Mouse (Mus musculus): ENCODE measurements at regions not wholly inside any gene's neighbourhood (a gene's known extent, or its start where the extent isn't known, plus 50 kb on each side); places are given as distances from the start of the nearest gene placed in this dataset.
A peak's percentile ranks its signal among the peaks of the same experiment; 100 is the strongest.

DNA sequence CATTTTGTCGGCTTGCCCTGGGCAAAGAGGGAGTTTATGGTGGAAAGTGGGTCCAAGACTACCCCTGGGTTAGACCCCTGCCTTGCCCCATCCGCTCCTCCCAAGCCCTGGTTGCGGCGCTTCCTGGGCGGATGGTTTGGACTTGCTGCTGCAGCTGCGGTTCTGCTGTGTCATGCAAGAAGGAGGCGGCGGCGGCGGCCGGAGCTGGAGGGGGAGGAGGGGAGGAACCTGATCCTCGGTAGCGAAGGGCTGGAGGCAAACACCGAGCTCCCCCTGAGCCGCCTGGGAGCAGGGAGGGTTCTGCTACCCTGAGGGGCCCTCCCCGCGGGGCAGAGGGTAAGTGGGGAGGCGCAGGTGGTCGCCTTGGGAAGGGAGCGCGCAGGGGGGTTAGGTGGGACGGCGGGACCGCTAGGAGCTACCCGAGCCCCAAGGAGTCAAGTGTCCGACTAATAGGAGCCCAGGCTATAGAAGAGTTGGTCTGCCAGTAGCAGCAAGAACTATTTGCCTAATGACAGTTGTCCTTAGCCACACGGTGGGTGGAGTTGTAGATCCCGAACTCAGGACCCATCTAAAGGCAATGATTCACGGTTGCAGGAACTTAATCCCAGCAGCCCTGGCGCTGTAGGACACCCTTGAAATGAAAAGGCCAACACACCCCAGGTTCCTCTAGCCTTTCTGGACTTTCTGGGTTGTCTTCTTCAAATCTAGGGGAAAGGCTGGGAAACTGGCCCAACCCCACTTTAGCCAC is 178.2 kb upstream of the Mkln1 start:
- DNase-seq: peak; percentile 57 to 59

- DNase-seq: no peak
Observed at GRCm38 (mm10) chr6:31221490-31221889, 177.0 kb upstream of the Mkln1 start.

DNA sequence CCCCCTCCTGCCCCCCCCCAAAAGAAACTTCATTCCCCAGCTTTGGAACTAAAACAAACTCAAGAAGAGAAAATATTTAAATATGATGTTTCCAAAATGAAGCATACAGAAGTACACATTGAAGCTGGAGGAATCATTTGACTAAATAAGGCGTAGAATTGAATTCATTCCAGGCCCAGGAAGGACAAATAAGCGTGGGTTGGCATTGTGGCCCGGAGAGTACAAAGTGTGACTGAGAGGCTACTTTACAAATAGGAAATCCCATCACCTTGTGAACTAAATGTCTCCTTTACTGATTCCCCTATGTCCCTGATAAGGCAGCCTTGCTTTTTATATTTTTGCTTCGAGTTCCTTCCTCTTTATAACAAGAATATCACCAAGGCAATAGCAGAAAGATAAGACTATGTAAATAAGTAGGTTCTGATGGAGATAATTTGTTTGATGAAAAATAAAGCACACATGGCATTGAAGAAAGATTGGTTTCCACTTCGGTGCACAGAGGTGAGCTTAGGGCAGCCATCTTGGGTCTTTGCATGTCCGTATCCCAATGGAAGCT is 176.4 kb upstream of the Mkln1 start:
- DNase-seq: no peak

GRCm38 (mm10) chr6:31227406-31227805 is 171.1 kb upstream of the Mkln1 start:
- DNase-seq: no peak

- DNase-seq: no peak
Observed at GRCm38 (mm10) chr6:31228061-31228460, 170.5 kb upstream of the Mkln1 start.

GRCm38 (mm10) chr6:31231821-31232220 is 166.7 kb upstream of the Mkln1 start:
- DNase-seq: no peak

DNA sequence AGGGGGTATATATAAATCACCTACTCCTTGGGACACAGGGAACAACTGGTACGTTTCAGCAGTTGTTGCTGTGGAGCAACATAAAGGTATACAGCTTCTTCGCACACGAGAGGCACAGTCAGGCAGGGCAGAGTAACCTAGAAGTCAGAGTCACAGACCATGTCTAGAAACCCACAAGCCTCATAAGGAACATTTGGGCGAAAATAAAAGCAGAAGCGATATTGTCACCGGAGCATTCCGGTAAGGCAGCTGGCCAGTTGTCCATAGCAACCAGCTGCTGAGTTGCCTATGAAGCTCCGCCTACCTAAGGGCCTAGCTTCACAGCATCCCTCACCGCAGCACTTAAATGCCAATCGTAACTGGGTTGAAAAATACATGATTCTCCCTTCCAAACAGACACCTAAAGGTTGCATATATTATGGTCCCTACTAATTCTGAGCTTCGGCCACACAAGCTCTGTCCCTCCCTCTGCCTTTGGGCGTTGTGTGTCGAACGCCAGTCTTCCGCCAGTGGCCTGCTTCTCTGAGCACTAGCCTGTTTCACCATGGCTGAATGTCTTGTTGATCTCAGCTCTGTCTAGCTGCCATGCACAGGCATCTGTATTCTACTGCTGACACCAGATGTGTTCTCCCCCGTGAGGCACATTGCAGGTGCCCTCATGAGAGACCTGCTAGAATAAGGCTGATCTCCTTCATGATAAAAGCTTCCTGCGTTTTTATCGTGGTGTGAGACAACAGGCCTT is 165.1 kb upstream of the Mkln1 start:
- peak in 1 of 2 experiments; percentile 28 for DNase-seq

GRCm38 (mm10) chr6:31240051-31240450 is 158.5 kb upstream of the Mkln1 start:
- peak; percentile 3 to 22 for DNase-seq

GRCm38 (mm10) chr6:31250526-31250925 is 148.0 kb upstream of the Mkln1 start:
- no peak for DNase-seq

- no peak for DNase-seq
Observed at GRCm38 (mm10) chr6:31253251-31253935, 145.1 kb upstream of the Mkln1 start.

DNA sequence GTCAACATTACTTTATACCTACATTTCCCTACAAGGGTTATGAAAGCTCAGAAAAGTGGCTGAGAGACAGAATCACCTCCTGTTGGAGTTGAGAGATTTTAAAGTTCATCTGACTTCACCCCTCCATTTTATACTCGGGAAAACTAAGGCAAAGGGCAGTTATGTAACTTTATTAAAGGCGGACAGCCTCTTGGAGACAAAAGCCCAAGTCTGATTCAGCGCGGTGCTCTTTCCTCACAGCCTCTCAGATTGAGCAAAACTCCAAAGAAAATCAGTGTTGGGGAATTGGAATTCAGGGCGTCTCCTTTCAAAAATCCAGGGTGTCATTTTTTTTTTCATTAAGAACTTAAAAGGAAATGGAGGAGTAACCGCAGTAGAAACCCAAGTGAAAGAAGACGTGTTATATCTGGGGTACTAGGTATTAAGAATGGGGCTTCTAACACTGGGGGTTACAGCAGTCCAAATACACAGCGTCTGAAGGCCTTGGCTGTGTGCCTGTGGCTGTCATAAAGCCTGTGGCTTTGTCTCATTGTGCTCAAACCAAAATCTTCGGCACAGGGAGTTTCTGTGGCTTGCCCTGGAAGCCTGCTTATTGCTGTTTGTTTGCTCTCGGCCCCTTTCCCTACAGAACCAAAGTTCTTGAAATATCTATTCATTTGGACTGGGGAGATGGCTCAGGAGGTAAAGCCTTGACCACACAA is 137.7 kb upstream of the Mkln1 start:
- DNase-seq: no peak

- DNase-seq: no peak
Observed at GRCm38 (mm10) chr6:31261797-31262540, 136.6 kb upstream of the Mkln1 start.

DNA sequence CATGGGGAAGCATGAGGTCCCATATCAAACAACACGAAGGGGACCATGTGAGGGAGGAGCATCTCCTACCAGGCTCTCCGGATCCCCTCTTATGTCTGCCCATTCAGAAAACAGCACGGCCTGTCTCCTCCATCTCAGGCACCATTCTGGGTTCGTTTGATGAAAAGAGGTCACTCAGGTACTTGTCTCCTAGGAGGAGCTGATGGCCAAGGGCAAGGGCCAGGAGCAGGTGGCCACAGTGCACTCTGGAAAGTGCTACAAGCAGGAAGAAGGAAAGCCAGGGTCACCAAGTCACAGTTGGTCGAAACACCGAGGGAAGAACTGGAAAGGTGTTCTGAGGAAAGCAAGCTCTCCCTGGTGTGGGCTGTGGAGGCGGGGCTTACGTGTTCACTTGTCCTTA is 135.9 kb upstream of the Mkln1 start:
- no peak for DNase-seq

- DNase-seq: no peak
Observed at GRCm38 (mm10) chr6:31263821-31264220, 134.7 kb upstream of the Mkln1 start.

DNA sequence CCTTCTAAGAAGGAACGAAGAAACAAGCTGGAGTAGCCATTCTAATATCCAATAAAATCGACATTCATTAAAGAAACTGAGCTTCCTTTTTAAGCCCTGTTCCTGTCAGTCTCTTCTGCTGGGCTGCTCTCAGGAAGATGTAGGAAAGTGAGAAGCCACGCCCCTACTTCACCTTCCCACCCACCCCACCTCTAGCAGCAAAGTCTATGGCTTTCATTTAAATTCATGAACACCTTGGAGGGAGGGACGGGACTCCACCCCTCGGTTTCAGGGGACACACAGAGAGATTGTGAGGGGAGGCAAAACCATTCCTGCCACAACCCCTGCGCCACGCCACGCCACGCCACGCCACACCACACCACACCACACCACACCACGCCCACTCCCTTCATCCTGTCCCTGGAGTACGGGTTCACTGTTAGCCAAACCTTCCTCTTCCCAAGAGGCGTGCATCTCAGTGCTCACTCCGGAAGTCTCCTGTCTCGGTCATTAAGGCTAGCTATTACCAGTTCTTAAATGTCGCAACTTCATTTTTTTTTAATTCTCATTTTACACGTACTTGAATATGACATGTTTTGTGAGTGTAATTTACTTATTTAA is 132.0 kb upstream of the Mkln1 start:
- no peak for DNase-seq

DNA sequence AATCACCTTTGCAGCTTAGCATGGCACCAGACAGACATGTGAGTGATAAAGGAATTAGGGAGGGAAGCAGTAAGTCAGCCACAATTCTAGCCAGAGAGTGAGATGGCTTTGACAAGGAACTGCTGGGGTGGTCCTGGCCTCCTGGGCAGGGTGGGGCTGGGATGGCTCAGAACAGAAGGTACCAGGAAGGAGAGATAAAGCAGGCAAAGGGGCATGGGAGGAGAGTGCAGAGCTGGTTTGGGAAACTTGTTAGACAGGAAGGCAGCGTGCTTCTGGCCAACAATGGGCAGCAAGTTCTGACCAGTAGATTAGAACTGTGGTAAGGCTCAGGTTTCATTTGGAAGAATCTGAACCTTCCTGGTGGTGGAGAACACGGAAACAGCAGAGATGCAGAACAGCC is 130.5 kb upstream of the Mkln1 start:
- no peak for DNase-seq

DNA sequence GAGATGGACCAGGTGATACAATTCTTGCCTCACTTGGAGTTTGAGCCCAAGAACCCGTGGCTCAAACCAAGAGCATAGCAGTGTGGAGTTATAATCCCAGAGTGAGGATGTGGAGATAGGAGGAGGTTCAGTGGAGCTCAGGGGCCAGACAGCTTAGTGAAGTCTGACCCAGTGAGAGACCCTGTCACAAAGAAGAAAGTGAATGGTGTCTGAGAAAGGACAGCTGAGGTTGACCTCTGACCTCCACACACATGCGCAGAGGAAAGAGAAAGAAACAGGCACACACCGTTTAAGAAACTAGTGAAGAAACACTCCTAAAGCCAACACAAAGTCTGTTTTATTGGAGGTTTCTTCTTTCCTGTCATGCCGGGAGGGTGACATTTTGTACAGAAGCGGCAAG is 124.7 kb upstream of the Mkln1 start:
- no peak for DNase-seq

GRCm38 (mm10) chr6:31274236-31274635 is 124.3 kb upstream of the Mkln1 start:
- no peak for DNase-seq

- no peak for DNase-seq
Observed at GRCm38 (mm10) chr6:31277792-31278191, 120.7 kb upstream of the Mkln1 start.

DNA sequence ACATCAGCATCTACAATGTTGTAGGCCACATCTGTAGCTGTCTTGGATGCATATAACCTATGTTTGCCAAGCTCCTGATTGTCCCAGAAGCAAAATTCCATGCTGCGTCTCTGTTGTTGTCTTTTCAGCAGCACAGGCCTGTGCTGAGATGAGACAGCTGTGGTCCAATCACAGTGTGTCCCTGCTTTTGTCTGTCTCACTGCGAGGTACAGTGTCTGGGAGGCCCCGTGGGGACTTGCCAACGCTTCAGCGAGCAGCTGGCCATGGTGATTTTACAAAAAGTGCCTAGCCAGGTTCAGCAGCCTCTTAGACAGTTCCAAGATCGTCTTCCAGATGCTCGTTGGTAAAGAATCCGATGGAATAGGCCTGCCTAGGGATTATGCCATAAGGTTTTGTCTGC is 114.6 kb upstream of the Mkln1 start:
- DNase-seq: no peak

- DNase-seq: no peak
Observed at GRCm38 (mm10) chr6:31284390-31284789, 114.1 kb upstream of the Mkln1 start.

DNA sequence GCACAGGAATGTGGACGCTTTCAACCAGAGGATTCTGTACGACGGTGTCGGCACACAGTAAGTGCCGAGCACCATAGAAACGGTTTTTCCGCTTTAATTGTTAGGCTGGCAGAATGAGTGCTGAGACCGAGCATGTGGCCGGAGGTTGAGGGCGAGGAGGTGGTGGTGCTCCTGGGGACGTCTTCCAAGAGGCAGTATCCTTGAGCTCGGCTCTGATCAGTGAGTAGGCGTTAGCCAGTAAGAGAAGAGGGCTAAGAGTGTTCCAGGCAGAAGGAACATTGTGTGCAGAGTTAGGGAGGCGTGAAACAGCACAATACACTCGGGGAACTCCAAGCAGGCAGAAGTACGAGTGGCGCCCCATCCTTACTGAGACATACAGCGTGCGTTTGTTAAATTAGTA is 113.5 kb upstream of the Mkln1 start:
- no peak for DNase-seq

All from thymus, adult 18-20 months (tissue).